Mouse (Mus musculus): ENCODE measurements around the gene Npnt. TPM values are rescaled to one million over a fixed set of nuclear protein-coding genes. Genes with fewer than 3 reads are reported as not detected.

Gene Npnt
- polyA plus RNA-seq, 1 experiment from 2014 or later = 126 TPM

DNA sequence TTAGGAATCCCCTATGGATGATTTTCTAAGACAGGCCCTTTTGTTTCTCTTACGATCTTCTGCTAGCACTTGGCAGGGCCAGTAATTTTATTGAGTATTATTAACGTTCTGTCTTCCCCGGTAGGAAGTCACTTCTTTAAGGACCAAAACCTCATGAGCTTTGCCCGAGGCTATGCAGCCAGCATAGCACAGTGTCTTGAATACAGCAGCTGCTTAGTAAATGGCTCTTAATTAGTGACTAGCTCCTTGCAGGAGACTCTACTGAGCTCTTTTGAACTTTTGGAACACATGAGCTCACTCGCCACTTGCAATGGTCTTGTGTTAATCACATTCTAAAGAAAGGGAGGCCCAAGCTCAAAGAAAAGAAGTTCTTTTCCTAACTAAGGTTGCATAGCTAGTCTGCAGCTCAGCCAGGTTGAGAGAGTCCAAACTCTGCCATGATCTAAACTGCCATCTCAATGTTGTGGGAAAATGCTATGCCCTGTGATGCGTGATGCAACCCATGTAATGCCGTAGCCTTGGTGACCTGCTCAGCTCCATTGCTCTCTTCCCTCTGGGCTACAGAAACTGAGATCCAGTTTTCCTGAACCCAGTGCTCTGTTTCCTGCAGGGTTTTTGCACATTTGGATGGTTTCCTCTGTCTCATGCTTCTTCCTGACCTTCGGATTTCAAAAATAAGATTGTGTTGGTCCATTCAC lies 42.4 kb downstream of the Npnt start:
- Histone ChIP-seq H3K4me2 (no peak overlapping the region), H3K27me3 (no peaks in the 10 kb centered on the region), H3K9ac (no peak overlapping the region), H3K4me1 (peaks cover 28% of the 10 kb centered on the region), H3K9me3 (replicated peaks) (no peaks in the 10 kb centered on the region), H3K4me3 (replicated peaks) (no peak overlapping the region), H3K36me3 (peaks cover 14% of the 10 kb centered on the region), H3K27ac (peak overlapping the region; percentile 71)
- 65% methylated on average over 8 of the region's 8 CpGs for WGBS
- peak; percentile 71 for ATAC-seq (replicated peaks; ENCODE audit: low FRiP score)

DNA sequence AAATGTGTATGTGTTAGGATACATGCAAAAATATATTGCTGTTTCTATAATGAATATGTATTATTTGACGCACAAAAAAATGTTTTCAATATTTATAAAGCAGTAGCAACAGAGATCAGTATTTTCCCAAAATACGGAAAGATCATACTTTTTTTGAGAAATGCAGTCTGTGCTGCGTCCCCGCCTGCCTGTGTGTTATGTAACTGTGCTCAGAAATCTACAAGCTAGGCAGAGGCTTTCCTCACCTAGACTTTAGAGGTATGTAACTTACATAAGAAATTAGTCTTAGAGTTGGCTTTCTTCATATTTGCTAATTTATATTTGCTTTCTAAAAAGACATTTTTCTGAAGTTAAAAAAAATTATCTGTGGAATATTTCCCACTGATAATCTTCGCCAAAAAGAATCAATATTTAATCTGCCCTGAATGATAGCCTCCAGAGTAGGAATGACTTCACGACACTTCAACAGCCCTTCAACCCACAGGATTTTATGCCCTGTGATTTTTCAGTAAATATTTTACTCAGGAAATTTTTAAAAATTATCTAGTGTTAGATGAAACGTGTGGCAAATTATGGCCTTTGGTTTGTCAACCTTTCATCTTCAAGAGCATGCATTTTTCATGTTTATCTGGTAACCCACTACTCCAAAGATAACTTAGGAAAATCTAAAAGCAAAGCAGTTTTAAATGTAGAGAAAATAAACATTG lies 44.7 kb downstream of the Npnt start:
- no peak overlapping the region for H3K4me2 ChIP-seq
- H3K9ac ChIP-seq = no peak overlapping the region
- no peak overlapping the region for H3K4me3 ChIP-seq (replicated peaks)
- no peaks in the 10 kb centered on the region for H3K27me3 ChIP-seq
- H3K27ac ChIP-seq = no peak overlapping the region
- WGBS = 88% methylated on average over 7 of the region's 7 CpGs
- H3K9me3 ChIP-seq (replicated peaks) = no peaks in the 10 kb centered on the region
- peaks cover 14% of the 10 kb centered on the region for H3K36me3 ChIP-seq
- peaks cover 16% of the 10 kb centered on the region for H3K4me1 ChIP-seq
- no peak for ATAC-seq (replicated peaks; ENCODE audit: low FRiP score)

- Histone ChIP-seq H3K9me3 (replicated peaks) (no peaks in the 10 kb centered on the region), H3K36me3 (peaks cover 16% of the 10 kb centered on the region), H3K27me3 (no peaks in the 10 kb centered on the region), H3K9ac (no peak overlapping the region), H3K27ac (no peak overlapping the region), H3K4me2 (no peak overlapping the region), H3K4me3 (replicated peaks) (no peak overlapping the region), H3K4me1 (peaks cover 9% of the 10 kb centered on the region)
- no peak for ATAC-seq (replicated peaks; ENCODE audit: low FRiP score)
- WGBS = 94% methylated on average over 11 of the region's 11 CpGs
Observed at GRCm38 (mm10) chr3:132903386-132903785, 46.7 kb downstream of the Npnt start.

DNA sequence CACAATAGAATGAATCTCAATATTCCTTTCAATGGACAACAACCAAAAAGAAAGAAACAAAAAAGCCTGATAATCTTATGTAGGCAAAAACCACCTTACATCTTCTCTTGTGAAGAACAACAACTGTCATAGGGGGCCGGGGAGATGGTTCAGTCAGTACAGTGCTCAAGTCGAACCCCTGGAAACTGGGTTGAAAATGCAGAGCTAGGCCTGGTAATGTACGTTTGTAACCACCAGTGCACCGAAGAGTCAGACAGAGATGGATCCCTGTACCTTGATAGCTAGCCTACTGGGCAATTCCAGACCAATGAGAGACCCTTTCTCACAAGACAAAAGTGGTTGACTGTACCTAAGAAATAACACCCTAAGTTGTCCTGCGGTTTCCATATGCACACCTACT lies 47.2 kb downstream of the Npnt start:
- no peak for ATAC-seq (replicated peaks; ENCODE audit: low FRiP score)
- 91% methylated on average over 5 of the region's 5 CpGs for WGBS
- no peak overlapping the region for H3K27ac ChIP-seq
- H3K4me2 ChIP-seq = no peak overlapping the region
- H3K4me1 ChIP-seq = peaks cover 4% of the 10 kb centered on the region
- no peaks in the 10 kb centered on the region for H3K27me3 ChIP-seq
- H3K36me3 ChIP-seq = peaks cover 19% of the 10 kb centered on the region
- no peaks in the 10 kb centered on the region for H3K9me3 ChIP-seq (replicated peaks)
- H3K9ac ChIP-seq = no peak overlapping the region
- H3K4me3 ChIP-seq (replicated peaks) = no peak overlapping the region

GRCm38 (mm10) chr3:132902206-132902605 lies 47.9 kb downstream of the Npnt start:
- Histone ChIP-seq H3K36me3 (peaks cover 22% of the 10 kb centered on the region), H3K9me3 (replicated peaks) (no peaks in the 10 kb centered on the region), H3K4me1 (0 out of 2 replicates have a peak, but pooled peaks cover under 1% of the 10 kb centered on the region), H3K9ac (no peak overlapping the region), H3K4me2 (no peak overlapping the region), H3K4me3 (replicated peaks) (no peak overlapping the region), H3K27ac (no peak overlapping the region), H3K27me3 (no peaks in the 10 kb centered on the region)
- ATAC-seq (replicated peaks; ENCODE audit: low FRiP score) = no peak
- 82% methylated on average over 6 of the region's 6 CpGs for WGBS

DNA sequence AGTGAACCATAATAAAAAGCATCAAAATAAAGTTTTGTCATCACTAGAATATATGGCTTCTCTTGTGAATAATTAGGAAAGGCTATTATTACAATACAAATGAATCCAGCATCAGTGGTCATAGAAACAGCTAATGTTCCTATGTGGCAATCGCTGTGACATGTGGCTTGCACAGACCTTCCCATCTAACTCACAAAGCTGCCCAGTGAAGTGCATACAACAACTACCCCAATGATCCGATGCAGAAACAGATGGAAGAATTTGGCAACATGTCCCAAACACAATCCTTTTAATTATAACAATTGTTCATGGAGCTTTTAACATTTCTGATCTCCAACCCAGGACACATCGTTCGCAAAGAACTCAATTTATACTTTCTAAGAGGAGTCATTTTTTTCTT lies 52.2 kb downstream of the Npnt start:
- ATAC-seq (replicated peaks; ENCODE audit: low FRiP score) = no peak
- Histone ChIP-seq H3K4me1 (no peaks in the 10 kb centered on the region), H3K9ac (no peak overlapping the region), H3K9me3 (replicated peaks) (no peaks in the 10 kb centered on the region), H3K4me2 (no peak overlapping the region), H3K27me3 (no peaks in the 10 kb centered on the region), H3K4me3 (replicated peaks) (no peak overlapping the region), H3K36me3 (0 out of 2 replicates have a peak, but pooled peaks cover 9% of the 10 kb centered on the region), H3K27ac (no peak overlapping the region)
- WGBS = 94% methylated on average over 4 of the region's 4 CpGs

DNA sequence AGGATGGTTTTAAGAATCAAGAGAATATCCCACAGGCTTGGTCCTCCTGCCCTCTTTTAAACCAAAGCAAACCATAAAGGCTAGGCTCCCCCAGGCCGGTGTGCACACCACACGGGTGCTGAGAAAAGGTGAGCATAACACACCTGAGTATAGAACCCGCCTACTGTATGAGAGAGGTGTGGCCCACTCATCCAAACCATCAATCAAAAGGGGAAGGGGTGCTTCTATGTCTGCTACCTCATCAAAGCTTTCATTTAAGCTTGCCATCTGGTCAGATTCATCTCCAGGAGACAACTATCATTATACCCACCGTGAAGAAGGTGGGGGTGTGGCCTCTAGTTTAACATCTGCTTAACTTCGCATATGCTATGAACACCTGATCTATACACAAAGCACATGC lies 52.7 kb downstream of the Npnt start:
- H3K4me1 ChIP-seq = no peaks in the 10 kb centered on the region
- no peak overlapping the region for H3K9ac ChIP-seq
- WGBS = 84% methylated on average over 5 of the region's 5 CpGs
- H3K36me3 ChIP-seq = 0 out of 2 replicates have a peak, but pooled peaks cover 9% of the 10 kb centered on the region
- no peak for ATAC-seq (replicated peaks; ENCODE audit: low FRiP score)
- H3K27ac ChIP-seq = no peak overlapping the region
- H3K4me2 ChIP-seq = no peak overlapping the region
- no peaks in the 10 kb centered on the region for H3K27me3 ChIP-seq
- no peak overlapping the region for H3K4me3 ChIP-seq (replicated peaks)
- H3K9me3 ChIP-seq (replicated peaks) = no peaks in the 10 kb centered on the region

GRCm38 (mm10) chr3:132894086-132894485 lies 56.0 kb downstream of the Npnt start:
- Histone ChIP-seq H3K27me3 (no peaks in the 10 kb centered on the region), H3K36me3 (peaks cover 24% of the 10 kb centered on the region; the same call in 1 of the 2 replicates), H3K9ac (no peak overlapping the region), H3K4me1 (no peaks in the 10 kb centered on the region), H3K9me3 (replicated peaks) (no peaks in the 10 kb centered on the region), H3K4me3 (replicated peaks) (no peak overlapping the region), H3K27ac (no peak overlapping the region), H3K4me2 (no peak overlapping the region)
- no peak for ATAC-seq (replicated peaks; ENCODE audit: low FRiP score)
- 82% methylated on average over 7 of the region's 7 CpGs for WGBS

DNA sequence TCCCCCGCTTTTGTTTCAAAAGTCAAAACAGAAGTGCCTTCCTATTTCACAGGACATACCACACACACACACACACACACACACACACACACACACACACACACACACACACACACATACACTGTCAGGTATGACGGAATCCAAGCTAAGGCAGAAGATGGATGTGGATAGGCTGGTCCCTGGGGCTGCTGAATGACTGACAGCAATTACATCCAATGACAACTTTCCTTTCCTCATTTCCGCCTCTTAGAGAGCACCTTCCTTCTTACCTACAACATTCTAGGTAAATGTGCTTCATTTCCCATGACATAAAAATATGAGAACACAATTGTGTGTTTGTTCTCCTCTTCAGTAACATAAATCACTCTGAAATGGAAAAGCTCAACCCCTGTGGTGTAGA lies 56.4 kb downstream of the Npnt start:
- peaks cover 24% of the 10 kb centered on the region for H3K36me3 ChIP-seq
- H3K9ac ChIP-seq = no peak overlapping the region
- H3K27ac ChIP-seq = no peak overlapping the region
- no peak overlapping the region for H3K4me2 ChIP-seq
- H3K27me3 ChIP-seq = no peaks in the 10 kb centered on the region
- no peaks in the 10 kb centered on the region for H3K9me3 ChIP-seq (replicated peaks)
- WGBS = 90% methylated on average over 3 of the region's 3 CpGs
- H3K4me1 ChIP-seq = no peaks in the 10 kb centered on the region
- no peak for ATAC-seq (replicated peaks; ENCODE audit: low FRiP score)
- H3K4me3 ChIP-seq (replicated peaks) = no peak overlapping the region

DNA sequence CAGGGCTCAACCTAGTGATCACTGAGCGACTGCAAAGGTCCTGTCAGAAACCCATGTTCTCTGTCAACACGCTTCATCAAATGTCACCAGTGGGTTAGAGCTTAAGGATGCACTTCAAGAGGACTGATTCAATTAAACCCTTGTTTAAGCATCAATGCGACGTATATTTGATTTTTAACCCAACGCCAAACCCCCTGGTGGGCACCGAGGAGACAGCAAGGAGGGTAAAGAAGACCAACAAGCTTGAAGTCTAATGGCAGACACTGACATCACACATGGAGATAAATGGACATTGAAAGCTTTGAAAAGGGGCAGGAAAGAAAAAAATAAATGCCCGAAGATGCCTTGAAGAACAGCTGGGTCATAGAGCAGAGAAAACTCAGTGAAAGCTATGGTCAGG lies 57.0 kb downstream of the Npnt start:
- Histone ChIP-seq H3K4me1 (no peaks in the 10 kb centered on the region), H3K9me3 (replicated peaks) (no peaks in the 10 kb centered on the region), H3K4me2 (no peak overlapping the region), H3K9ac (no peak overlapping the region), H3K27me3 (no peaks in the 10 kb centered on the region), H3K27ac (no peak overlapping the region), H3K36me3 (peaks cover 19% of the 10 kb centered on the region), H3K4me3 (replicated peaks) (no peak overlapping the region)
- WGBS = 89% methylated on average over 7 of the region's 7 CpGs
- no peak for ATAC-seq (replicated peaks; ENCODE audit: low FRiP score)

DNA sequence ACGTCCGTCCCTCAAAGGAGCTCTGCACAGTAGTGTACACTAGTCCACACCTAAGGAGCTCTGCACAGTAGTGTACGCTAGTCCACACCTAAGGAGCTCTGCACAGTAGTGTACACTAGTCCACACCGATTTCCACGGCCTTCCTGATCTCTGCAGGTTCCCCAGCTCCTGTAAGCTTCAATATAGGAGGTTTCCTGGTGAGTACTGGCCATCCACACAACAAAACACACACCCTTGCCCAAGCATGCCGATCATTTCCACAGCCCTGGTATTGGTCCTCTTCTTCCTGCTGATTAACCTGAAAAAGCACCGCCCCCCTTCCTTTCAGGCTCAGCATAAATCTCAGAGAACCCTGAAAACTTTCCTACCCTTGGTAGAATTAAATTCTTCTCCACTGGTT lies 57.6 kb downstream of the Npnt start:
- H3K27me3 ChIP-seq = no peaks in the 10 kb centered on the region
- no peak overlapping the region for H3K4me2 ChIP-seq
- no peaks in the 10 kb centered on the region for H3K9me3 ChIP-seq (replicated peaks)
- H3K36me3 ChIP-seq = peaks cover 19% of the 10 kb centered on the region
- WGBS = 92% methylated on average over 7 of the region's 7 CpGs
- H3K4me3 ChIP-seq (replicated peaks) = no peak overlapping the region
- ATAC-seq (replicated peaks; ENCODE audit: low FRiP score) = no peak
- H3K4me1 ChIP-seq = no peaks in the 10 kb centered on the region
- H3K27ac ChIP-seq = no peak overlapping the region
- H3K9ac ChIP-seq = no peak overlapping the region

DNA sequence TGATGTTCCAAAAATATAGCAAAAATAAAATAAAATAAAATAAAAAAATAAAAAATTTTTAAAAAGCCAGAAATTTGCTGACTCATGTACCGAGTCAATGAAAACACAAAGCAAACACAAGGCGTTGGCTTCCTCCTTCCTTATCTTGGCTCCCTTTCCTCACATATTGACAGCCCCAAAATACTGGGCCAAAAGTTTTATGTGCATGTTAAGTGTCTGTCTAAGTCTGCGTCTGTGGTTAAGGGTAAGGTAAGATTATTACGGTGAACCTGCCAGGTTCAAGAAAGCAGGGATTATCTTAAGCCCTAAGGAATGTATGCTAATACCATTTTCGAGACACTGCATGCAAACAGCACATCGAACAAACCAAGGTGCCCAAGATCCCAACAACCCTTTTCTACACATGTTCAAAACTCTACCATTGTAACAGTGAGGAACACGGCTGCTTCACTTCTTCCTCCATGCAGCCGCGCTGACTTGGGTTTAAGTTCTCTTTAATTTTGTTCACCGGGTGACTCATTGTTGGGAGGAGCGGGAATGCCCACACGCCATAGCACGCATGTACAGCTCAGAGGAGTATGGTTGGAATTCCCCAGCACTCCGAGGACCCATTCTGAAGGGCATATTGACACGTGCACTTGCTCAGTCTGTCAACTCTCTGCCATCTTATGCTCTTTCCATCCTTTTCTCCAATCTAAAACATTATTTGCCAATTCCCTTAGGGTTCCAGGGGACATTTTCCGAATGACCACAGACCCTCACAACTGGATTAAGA lies 62.8 kb downstream of the Npnt start:
- Histone ChIP-seq H3K27me3 (no peaks in the 10 kb centered on the region), H3K27ac (no peak overlapping the region), H3K4me1 (peaks cover 10% of the 10 kb centered on the region), H3K4me2 (no peak overlapping the region), H3K4me3 (replicated peaks) (no peak overlapping the region), H3K9me3 (replicated peaks) (no peaks in the 10 kb centered on the region), H3K9ac (no peak overlapping the region), H3K36me3 (peaks cover 15% of the 10 kb centered on the region)
- 92% methylated on average over 16 of the region's 16 CpGs for WGBS
- ATAC-seq (replicated peaks; ENCODE audit: low FRiP score) = no peak
